Mouse (Mus musculus) thymus, postnatal 0 days (tissue): ENCODE measurements at regions not wholly inside any gene's neighbourhood (a gene's known extent, or its start where the extent isn't known, plus 50 kb on each side); places are given as distances from the start of the nearest gene placed in this dataset.

Source experiments
- microRNA-seq: library from miRNA; unstranded; fragments of <30 nt; microRNA quantifications from one replicate; pipeline ENCODE4, GENCODE M21; 2016; ENCODE audit warnings: borderline number of aligned reads

Small RNA genes lying in the stretch of these regions (microRNA-seq; reads per million reads assigned to microRNA genes)
- gene Mir378d = 9.2 reads per million, percentile 16 among the genes with 10 or more reads in this experiment
